Mouse (Mus musculus) heart, embryonic 14.5 days (tissue): ENCODE data around the gene Bcas3. TPM values are rescaled to one million over a fixed set of nuclear protein-coding genes. Genes with fewer than 3 reads are reported as not detected.
A peak's percentile ranks its signal among the peaks of the same experiment; 100 is the strongest.

Experiments
- ATAC-seq: fragments of 200-750 bp; cut with Nextera tagmentation; 2 replicates; pipeline ENCODE4 v1.8.0; 2017; ENCODE audit warnings: low read depth, moderate TSS enrichment; ENCODE audit not compliant: insufficient number of reproducible peaks, insufficient read depth, low FRiP score
- H3K27ac ChIP-seq, 2 experiments: fragments of 200-500 bp in 1 of 2; fragments of 300-500 bp in 1 of 2; sonication (generic) in 1 of 2; replicated peaks in 1 of 2; 2 replicates each; pipeline ENCODE4 v1.5.1; 2012 to 2014; ENCODE audit warnings: low read depth in 2 of 2, low read length in 2 of 2, control low read depth in 1 of 2, mild to moderate bottlenecking in 1 of 2, mixed read lengths in 1 of 2; ENCODE audit not compliant: control insufficient read depth in 1 of 2, insufficient read depth in 1 of 2
- H3K27me3 ChIP-seq: fragments of 300-500 bp; sonication (generic); 2 replicates; pipeline ENCODE4 v1.6.1; 2014; ENCODE audit warnings: mild to moderate bottlenecking, low read length, control low read depth; ENCODE audit not compliant: control insufficient read depth, insufficient read depth
- H3K36me3 ChIP-seq: fragments of 300-500 bp; sonication (generic); 2 replicates; pipeline ENCODE4 v1.6.1; 2014; ENCODE audit warnings: mild to moderate bottlenecking, control low read depth, low read length, mixed read lengths; ENCODE audit not compliant: control insufficient read depth, insufficient read depth
- H3K4me1 ChIP-seq, 2 experiments: fragments of 200-500 bp in 1 of 2; fragments of 300-500 bp in 1 of 2; sonication (generic) in 1 of 2; 2 replicates each; pipeline ENCODE4 v1.6.1; 2012 to 2014; ENCODE audit warnings: low read length in 2 of 2, control low read depth in 1 of 2, mixed read lengths in 1 of 2; ENCODE audit not compliant: control insufficient read depth in 2 of 2, insufficient read depth in 2 of 2
- H3K4me2 ChIP-seq: fragments of 300-500 bp; sonication (generic); 2 replicates; pipeline ENCODE4 v1.6.1; 2014; ENCODE audit warnings: mild to moderate bottlenecking, low read length
- H3K4me3 ChIP-seq, 2 experiments: fragments of 200-500 bp in 1 of 2; fragments of 300-500 bp in 1 of 2; sonication (generic) in 1 of 2; 2 replicates each; pipeline ENCODE4 v1.5.1; 2012 to 2014; ENCODE audit warnings: low read length in 2 of 2, mild to moderate bottlenecking in 2 of 2, control low read depth in 1 of 2, low read depth in 1 of 2, moderate library complexity in 1 of 2; ENCODE audit not compliant: control insufficient read depth in 1 of 2, insufficient read depth in 1 of 2
- H3K9ac ChIP-seq: fragments of 300-500 bp; sonication (generic); 2 replicates; pipeline ENCODE4 v1.6.1; 2014; ENCODE audit warnings: mild to moderate bottlenecking, low read length
- H3K9me3 ChIP-seq: fragments of 300-500 bp; sonication (generic); 2 replicates; pipeline ENCODE4 v1.6.1; 2016; ENCODE audit warnings: low read length, control low read depth; ENCODE audit not compliant: control insufficient read depth
- WGBS: fragments of 180-500 bp; shearing (Covaris S2); extraction: QIAGEN DNeasy Blood & Tissue Kit; methylation state at CpG from one replicate; pipeline ENCODE4 v1.1.7; 2014; 5-methylcytosine and 5-hydroxymethylcytosine counted together
- polyA plus RNA-seq: library from polyadenylated mRNA; unstranded; fragments of >200 nt; fragmentation: Nextera tagmentation; extraction: Ambion mirVana; gene quantifications from 2 replicates; pipeline ENCODE4 v1.2.1, GENCODE M21; 2014

Bcas3 gene
- polyA plus RNA-seq, 1 experiment from 2014 or later = 22.5 TPM

- WGBS = 43% methylated on average over 5 of the region's 5 CpGs
- Histone ChIP-seq H3K4me3 (no peak overlapping the region), H3K27me3 (no peaks in the 10 kb centered on the region), H3K9me3 (no peaks in the 10 kb centered on the region), H3K27ac (no peak overlapping the region), H3K4me1 (peaks cover 17 to 30% of the 10 kb centered on the region in 2 experiments), H3K4me2 (peak overlapping the region; percentile 32; the same call in 1 of the 2 replicates), H3K36me3 (no peaks in the 10 kb centered on the region), H3K9ac (no peak overlapping the region)
- ATAC-seq = no peak
These were observed 287.7 kb downstream of the Bcas3 start for GRCm38 (mm10) chr11:85640659-85641058.

- H3K4me1 ChIP-seq = peaks cover 17 to 30% of the 10 kb centered on the region in 2 experiments
- H3K27me3 ChIP-seq = no peaks in the 10 kb centered on the region
- H3K4me2 ChIP-seq = no peak overlapping the region
- ATAC-seq = no peak
- no peaks in the 10 kb centered on the region for H3K9me3 ChIP-seq
- no peaks in the 10 kb centered on the region for H3K36me3 ChIP-seq
- H3K9ac ChIP-seq = no peak overlapping the region
- no peak overlapping the region for H3K4me3 ChIP-seq
- WGBS = 81% methylated on average over 4 of the region's 4 CpGs
- H3K27ac ChIP-seq = no peak overlapping the region
These were observed 288.5 kb downstream of the Bcas3 start for GRCm38 (mm10) chr11:85641486-85641885.

- Histone ChIP-seq H3K27me3 (no peaks in the 10 kb centered on the region), H3K4me1 (peaks cover 14 to 24% of the 10 kb centered on the region in 2 experiments), H3K27ac (no peak overlapping the region), H3K4me3 (no peak overlapping the region), H3K36me3 (no peaks in the 10 kb centered on the region), H3K9me3 (no peaks in the 10 kb centered on the region), H3K9ac (no peak overlapping the region), H3K4me2 (no peak overlapping the region)
- WGBS = 64% methylated on average over 6 of the region's 6 CpGs
- ATAC-seq = no peak
These were observed 289.6 kb downstream of the Bcas3 start for GRCm38 (mm10) chr11:85642591-85642990.

GRCm38 (mm10) chr11:85643025-85643424 lies 290.1 kb downstream of the Bcas3 start:
- Histone ChIP-seq H3K9ac (no peak overlapping the region), H3K4me3 (no peak overlapping the region), H3K27ac (no peak overlapping the region), H3K4me1 (peaks cover 14 to 24% of the 10 kb centered on the region in 2 experiments), H3K27me3 (no peaks in the 10 kb centered on the region), H3K4me2 (no peak overlapping the region), H3K9me3 (no peaks in the 10 kb centered on the region), H3K36me3 (no peaks in the 10 kb centered on the region)
- 87% methylated on average over 4 of the region's 4 CpGs for WGBS
- ATAC-seq = no peak

GRCm38 (mm10) chr11:85643479-85644000 lies 290.6 kb downstream of the Bcas3 start:
- no peak for ATAC-seq
- Histone ChIP-seq H3K36me3 (no peaks in the 10 kb centered on the region), H3K9me3 (no peaks in the 10 kb centered on the region), H3K27me3 (no peaks in the 10 kb centered on the region), H3K4me3 (no peak overlapping the region), H3K4me2 (peak overlapping the region; percentile 44), H3K4me1 (peaks cover 14 to 24% of the 10 kb centered on the region in 2 experiments), H3K27ac (peak overlapping the region; percentile 59 to 65), H3K9ac (peak overlapping the region; percentile 40; the same call in 1 of the 2 replicates)
- WGBS = 61% methylated on average over 10 of the region's 10 CpGs

- Histone ChIP-seq H3K4me2 (peak overlapping the region; percentile 44), H3K4me3 (no peak overlapping the region), H3K4me1 (peaks cover 14 to 24% of the 10 kb centered on the region in 2 experiments), H3K36me3 (no peaks in the 10 kb centered on the region), H3K9me3 (no peaks in the 10 kb centered on the region), H3K27me3 (no peaks in the 10 kb centered on the region), H3K27ac (peak overlapping the region; percentile 59 to 65), H3K9ac (peak overlapping the region; percentile 40; the same call in 1 of the 2 replicates)
- ATAC-seq = no peak
- 40% methylated on average over 12 of the region's 12 CpGs for WGBS
These were observed 291.2 kb downstream of the Bcas3 start for GRCm38 (mm10) chr11:85644027-85644747.

GRCm38 (mm10) chr11:85644748-85645060 lies 291.7 kb downstream of the Bcas3 start:
- no peak for ATAC-seq
- Histone ChIP-seq H3K9me3 (no peaks in the 10 kb centered on the region), H3K27me3 (no peaks in the 10 kb centered on the region), H3K9ac (no peak overlapping the region), H3K4me3 (no peak overlapping the region), H3K27ac (0 out of 4 replicates have a peak overlapping the region, but pooled peaks of 1 of the 2 experiments have one; percentile 65), H3K4me2 (peak overlapping the region; percentile 44), H3K4me1 (peaks cover 14 to 24% of the 10 kb centered on the region in 2 experiments), H3K36me3 (no peaks in the 10 kb centered on the region)
- WGBS = 59% methylated on average over 6 of the region's 6 CpGs
